Comparison of ENCODE assay signal across 8 mouse cellular contexts in the genomic region with DNA sequence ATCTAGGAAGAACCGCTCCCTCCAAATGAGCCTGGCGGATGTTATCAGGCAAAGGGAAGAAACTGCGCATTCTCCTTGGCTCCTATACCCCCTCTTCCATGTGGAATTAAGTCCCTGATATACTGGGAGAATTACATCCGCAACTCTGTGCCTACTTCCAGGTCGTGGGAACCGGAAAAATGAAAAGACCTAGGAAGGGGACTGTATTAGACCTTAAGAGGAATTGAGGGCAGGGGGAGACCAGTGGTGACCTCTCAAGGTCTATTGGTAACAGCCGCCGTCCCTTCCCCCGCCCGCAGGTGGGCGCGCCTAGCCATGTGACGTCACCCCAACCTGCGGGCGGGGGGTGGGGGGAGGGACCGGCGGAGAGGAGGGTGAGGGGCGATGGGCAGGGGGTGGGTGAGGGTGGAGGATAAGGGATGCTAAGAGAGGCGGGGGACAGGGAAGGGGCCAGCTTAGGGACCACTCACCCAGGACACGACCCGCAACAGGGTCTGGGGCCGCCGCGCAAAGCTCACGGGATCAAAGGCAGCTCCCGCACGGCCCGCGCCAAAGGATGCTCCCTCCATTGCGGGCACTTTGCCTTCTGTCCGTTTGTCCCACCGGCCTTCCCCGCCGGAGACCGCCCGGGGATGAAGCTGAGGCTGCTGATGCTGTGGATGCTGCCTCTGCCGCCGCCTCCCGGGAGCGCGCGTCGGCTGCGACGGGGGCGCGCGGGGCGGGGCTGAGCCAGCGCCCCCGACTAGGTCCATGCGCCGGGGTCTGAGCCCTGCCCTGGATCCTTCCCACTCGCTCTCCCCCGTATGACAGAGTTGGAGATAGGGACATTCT. TPM values are rescaled to one million over a fixed set of nuclear protein-coding genes. Genes with fewer than 3 reads are reported as not detected.
DNase-seq lines count a peak whose midpoint lies in the region; ATAC-seq and TF ChIP-seq lines count a peak whose summit lies in the region.

Gene Syngr3 (minus strand): TSS at position 705 of the 831 bp plus-strand sequence.

- H3K36me3 ChIP-seq in testis, adult 2 months (ENCODE audit: control insufficient read depth, insufficient read depth, low read length): no peaks in the 10 kb centered on the region
- peaks cover 7% of the 10 kb centered on the region for H3K36me3 ChIP-seq in hindbrain, embryonic 14.5 days (replicated peaks; ENCODE audit: control insufficient read depth, insufficient read depth)
- no peaks in the 10 kb centered on the region; the same call in 1 of the 2 replicates for H3K36me3 ChIP-seq in liver, embryonic 16.5 days (ENCODE audit: control insufficient read depth, insufficient read depth)
- no peaks in the 10 kb centered on the region for H3K36me3 ChIP-seq in stomach, postnatal 0 days (ENCODE audit: control insufficient read depth, insufficient read depth, low read length)

- no peaks in the 10 kb centered on the region for H3K27me3 ChIP-seq in testis, adult 2 months (ENCODE audit: control insufficient read depth, insufficient read depth, low read length)
- peaks cover 20% of the 10 kb centered on the region for H3K27me3 ChIP-seq in hindbrain, embryonic 14.5 days (ENCODE audit: control insufficient read depth, insufficient read depth, low read length)
- peaks cover 49% of the 10 kb centered on the region for H3K27me3 ChIP-seq in liver, embryonic 16.5 days (ENCODE audit: control insufficient read depth, insufficient read depth, low read depth, low read length)
- H3K27me3 ChIP-seq in stomach, postnatal 0 days (ENCODE audit: control insufficient read depth, insufficient read depth, low read length): peaks cover 6% of the 10 kb centered on the region

- H3K9ac ChIP-seq in hindbrain, embryonic 14.5 days: peak within 1 kb of the TSS; percentile 96
- H3K9ac ChIP-seq in liver, embryonic 16.5 days (ENCODE audit: low read depth, low read length): no peak within 1 kb of the TSS
- H3K9ac ChIP-seq in stomach, postnatal 0 days (ENCODE audit: low read length): peak within 1 kb of the TSS; percentile 55

- peak; percentile 71 for ATAC-seq in hindbrain, embryonic 14.5 days (ENCODE audit: low FRiP score)
- ATAC-seq in liver, embryonic 16.5 days (ENCODE audit: low read depth): no peak
- no peak for ATAC-seq in stomach, postnatal 0 days (ENCODE audit: low FRiP score, low TSS enrichment)

- WGBS in hindbrain, embryonic 14.5 days: under 1% methylated on average over 52 of the region's 55 CpGs
- 3% methylated on average over 55 of the region's 55 CpGs for WGBS in liver, embryonic 16.5 days (ENCODE audit: insufficient replicate concordance)
- WGBS in stomach, postnatal 0 days: 2% methylated on average over 45 of the region's 55 CpGs

- H3K4me2 ChIP-seq in hindbrain, embryonic 14.5 days (replicated peaks): peak within 1 kb of the TSS; percentile 63
- H3K4me2 ChIP-seq in liver, embryonic 16.5 days (ENCODE audit: low read depth, low read length): peak within 1 kb of the TSS; percentile 44
- H3K4me2 ChIP-seq in stomach, postnatal 0 days (replicated peaks; ENCODE audit: low read depth): peak within 1 kb of the TSS; percentile 67

- TF ChIP-seq CTCF in testis, adult 2 months (IDR thresholded peaks at IDR 0.05; ENCODE audit: control insufficient read depth, insufficient read depth, insufficient replicate concordance, low read depth, low read length): no peak
- no peak for TF ChIP-seq CTCF in stomach, postnatal 0 days (IDR thresholded peaks at IDR 0.05; ENCODE audit: low read depth)

- peak within 1 kb of the TSS; percentile 78 for H3K4me3 ChIP-seq in testis, adult 2 months (ENCODE audit: control insufficient read depth, low read depth, low read length)
- peak within 1 kb of the TSS; percentile 78 for H3K4me3 ChIP-seq in hindbrain, embryonic 14.5 days (replicated peaks; ENCODE audit: low read length)
- peak within 1 kb of the TSS; percentile 26 for H3K4me3 ChIP-seq in liver, embryonic 16.5 days (ENCODE audit: low read depth, low read length)
- peak within 1 kb of the TSS; percentile 35 for H3K4me3 ChIP-seq in stomach, postnatal 0 days (ENCODE audit: low read depth, low read length)

- no peak for TF ChIP-seq EP300 in stomach, postnatal 0 days (optimal IDR thresholded peaks at IDR 0.05)

- H3K9me3 ChIP-seq in hindbrain, embryonic 14.5 days (ENCODE audit: control insufficient read depth, low read length): no peaks in the 10 kb centered on the region
- H3K9me3 ChIP-seq in liver, embryonic 16.5 days (replicated peaks; ENCODE audit: control insufficient read depth, low read length): no peaks in the 10 kb centered on the region
- no peaks in the 10 kb centered on the region for H3K9me3 ChIP-seq in stomach, postnatal 0 days (ENCODE audit: control insufficient read depth, low read length)

- no peak for TF ChIP-seq POLR2A in testis, adult 2 months (IDR thresholded peaks at IDR 0.05; ENCODE audit: control insufficient read depth, low read depth, low read length)

- H3K27ac ChIP-seq in testis, adult 2 months (ENCODE audit: control insufficient read depth, insufficient read depth, low read depth, low read length): no peak within 1 kb of the TSS
- peak within 1 kb of the TSS; percentile 93 for H3K27ac ChIP-seq in hindbrain, embryonic 14.5 days
- H3K27ac ChIP-seq in liver, embryonic 16.5 days (ENCODE audit: low read length): no peak within 1 kb of the TSS
- H3K27ac ChIP-seq in stomach, postnatal 0 days (replicated peaks): no peak within 1 kb of the TSS

- peaks cover 23% of the 10 kb centered on the region for H3K4me1 ChIP-seq in testis, adult 2 months (ENCODE audit: control insufficient read depth, insufficient read depth, low read length)
- peaks cover 30% of the 10 kb centered on the region for H3K4me1 ChIP-seq in hindbrain, embryonic 14.5 days (replicated peaks; ENCODE audit: control insufficient read depth, insufficient read depth, low read length)
- peaks cover 19% of the 10 kb centered on the region for H3K4me1 ChIP-seq in liver, embryonic 16.5 days (ENCODE audit: control insufficient read depth, low read depth, low read length)
- H3K4me1 ChIP-seq in stomach, postnatal 0 days (replicated peaks; ENCODE audit: control insufficient read depth, insufficient read depth): peaks cover 8% of the 10 kb centered on the region

- peak; percentile 60 for DNase-seq in embryo, embryonic 11 days
- no peak for DNase-seq in embryo, embryonic 10 days (ENCODE audit: low spot score)
- no peak for DNase-seq in testis, postnatal 10 days (ENCODE audit: low spot score)
- peak; percentile 69 for DNase-seq in hindbrain, embryonic 14.5 days (ENCODE audit: low spot score)
- DNase-seq in stomach, postnatal 0 days (ENCODE audit: low spot score): no peak
- no peak for DNase-seq in urinary bladder, postnatal 14 days (ENCODE audit: low spot score)

RNA-seq across cellular contexts. Expression of gene Syngr3, which starts in this region (rescaled TPM):
- 0.20 and 0.30 TPM in 2 replicates for polyA plus RNA-seq in testis, adult 2 months (2012; rRNA removed)
- polyA plus RNA-seq in hindbrain, embryonic 14.5 days (2014; fragmentation: Nextera tagmentation; extraction: Ambion mirVana): 178 and 220 TPM in 2 replicates
- polyA plus RNA-seq in liver, embryonic 16.5 days (2015; fragmentation: Nextera tagmentation; extraction: Ambion mirVana): 0.05 and 0.21 TPM in 2 replicates
- polyA plus RNA-seq in stomach, postnatal 0 days (2015; fragmentation: Nextera tagmentation; extraction: Ambion mirVana): 5.0 and 5.9 TPM in 2 replicates

Comparison
In these comparisons a context has a peak if more than half of its experiments do, and no peak if none do; other contexts are left out.
1. RNA of gene Syngr3 (polyA plus RNA-seq): 178 to 220 TPM in hindbrain, embryonic 14.5 days; 5.0 to 5.9 TPM in stomach, postnatal 0 days, 0.20 to 0.30 TPM in testis, adult 2 months and 0.05 to 0.21 TPM in liver, embryonic 16.5 days; every median in the first group is over 10 times any median in the second.
2. DNase-seq: peak in embryo, embryonic 11 days (single experiment) and hindbrain, embryonic 14.5 days (single experiment); none in embryo, embryonic 10 days (single experiment), testis, postnatal 10 days (single experiment), stomach, postnatal 0 days (single experiment) and urinary bladder, postnatal 14 days (single experiment).
3. H3K4me3 ChIP-seq: peak in every context shown above with its lines; median percentile 78 in testis, adult 2 months; 78 in hindbrain, embryonic 14.5 days; 35 in stomach, postnatal 0 days; 26 in liver, embryonic 16.5 days.
4. Peak in every context shown above with its lines, with median percentiles within 50 percentile points of each other: H3K4me2 ChIP-seq.